Mouse (Mus musculus): ENCODE data around the gene Thada. TPM values are rescaled to one million over a fixed set of nuclear protein-coding genes. Genes with fewer than 3 reads are reported as not detected.
A peak's percentile ranks its signal among the peaks of the same experiment; 100 is the strongest.
"Not testable (repeated sequence)": the region's sequence is repeated elsewhere in the genome, so short reads cannot be mapped to it uniquely, and the experiment has no call there.

Thada gene
- polyA plus RNA-seq, 1 experiment from 2014 or later = 7.9 TPM

GRCm38 (mm10) chr17:84320576-84320975 lies 145.4 kb downstream of the Thada start:
- Histone ChIP-seq H3K4me1 (peaks cover 6% of the 10 kb centered on the region; the same call in 1 of the 2 replicates), H3K36me3 (no peaks in the 10 kb centered on the region), H3K27me3 (no peaks in the 10 kb centered on the region), H3K27ac (replicated peaks) (no peak overlapping the region), H3K9ac (no peak overlapping the region), H3K9me3 (replicated peaks) (no peaks in the 10 kb centered on the region), H3K4me3 (replicated peaks) (no peak overlapping the region), H3K4me2 (replicated peaks) (no peak overlapping the region)
- 81% methylated on average over 1 of the region's 1 CpGs for WGBS
- no peak for ATAC-seq (ENCODE audit: insufficient number of reproducible peaks, low FRiP score, low TSS enrichment, low read depth)

GRCm38 (mm10) chr17:84314341-84314740 lies 151.7 kb downstream of the Thada start:
- Histone ChIP-seq H3K36me3 (peaks cover 6% of the 10 kb centered on the region), H3K4me2 (replicated peaks) (no peak overlapping the region), H3K9ac (no peak overlapping the region), H3K4me1 (no peaks in the 10 kb centered on the region), H3K27ac (replicated peaks) (no peak overlapping the region), H3K27me3 (no peaks in the 10 kb centered on the region), H3K4me3 (replicated peaks) (no peak overlapping the region), H3K9me3 (replicated peaks) (no peaks in the 10 kb centered on the region)
- ATAC-seq (ENCODE audit: insufficient number of reproducible peaks, low FRiP score, low TSS enrichment, low read depth) = no peak
- WGBS = 60% methylated on average over 7 of the region's 7 CpGs

GRCm38 (mm10) chr17:84313494-84313893 lies 152.5 kb downstream of the Thada start:
- Histone ChIP-seq H3K36me3 (peaks cover 14% of the 10 kb centered on the region), H3K9ac (no peak overlapping the region), H3K4me1 (no peaks in the 10 kb centered on the region), H3K27me3 (no peaks in the 10 kb centered on the region), H3K4me3 (replicated peaks) (no peak overlapping the region), H3K4me2 (replicated peaks) (no peak overlapping the region), H3K9me3 (replicated peaks) (no peaks in the 10 kb centered on the region), H3K27ac (replicated peaks) (no peak overlapping the region)
- ATAC-seq (ENCODE audit: insufficient number of reproducible peaks, low FRiP score, low TSS enrichment, low read depth) = no peak
- WGBS = 67% methylated on average over 6 of the region's 6 CpGs

- H3K4me2 ChIP-seq (replicated peaks) = no peak overlapping the region
- H3K36me3 ChIP-seq = peaks cover 20% of the 10 kb centered on the region
- H3K27ac ChIP-seq (replicated peaks) = no peak overlapping the region
- no peaks in the 10 kb centered on the region for H3K4me1 ChIP-seq
- no peaks in the 10 kb centered on the region for H3K27me3 ChIP-seq
- no peak overlapping the region for H3K4me3 ChIP-seq (replicated peaks)
- H3K9me3 ChIP-seq (replicated peaks) = no peaks in the 10 kb centered on the region
- WGBS = 64% methylated on average over 1 of the region's 1 CpGs
- H3K9ac ChIP-seq = no peak overlapping the region
- no peak for ATAC-seq (ENCODE audit: insufficient number of reproducible peaks, low FRiP score, low TSS enrichment, low read depth)
Observed at GRCm38 (mm10) chr17:84306151-84306550, 159.9 kb downstream of the Thada start.

- ATAC-seq (ENCODE audit: insufficient number of reproducible peaks, low FRiP score, low TSS enrichment, low read depth) = no peak
- H3K9ac ChIP-seq = no peak overlapping the region
- no peak overlapping the region for H3K27ac ChIP-seq (replicated peaks)
- WGBS = 95% methylated on average over 5 of the region's 5 CpGs
- H3K4me1 ChIP-seq = no peaks in the 10 kb centered on the region
- H3K9me3 ChIP-seq (replicated peaks) = no peaks in the 10 kb centered on the region
- H3K4me2 ChIP-seq (replicated peaks) = no peak overlapping the region
- H3K4me3 ChIP-seq (replicated peaks) = no peak overlapping the region
- H3K36me3 ChIP-seq = peaks cover 20% of the 10 kb centered on the region
- H3K27me3 ChIP-seq = no peaks in the 10 kb centered on the region
Observed at GRCm38 (mm10) chr17:84305074-84305473, 160.9 kb downstream of the Thada start.

GRCm38 (mm10) chr17:84304141-84304540 lies 161.9 kb downstream of the Thada start:
- Histone ChIP-seq H3K27ac (replicated peaks) (no peak overlapping the region), H3K4me2 (replicated peaks) (no peak overlapping the region), H3K36me3 (peaks cover 12% of the 10 kb centered on the region), H3K4me3 (replicated peaks) (no peak overlapping the region), H3K9ac (no peak overlapping the region), H3K9me3 (replicated peaks) (no peaks in the 10 kb centered on the region), H3K4me1 (0 out of 2 replicates have a peak, but pooled peaks cover 4% of the 10 kb centered on the region), H3K27me3 (no peaks in the 10 kb centered on the region)
- ATAC-seq (ENCODE audit: insufficient number of reproducible peaks, low FRiP score, low TSS enrichment, low read depth) = no peak
- WGBS = 69% methylated on average over 5 of the region's 5 CpGs

GRCm38 (mm10) chr17:84297976-84298375 lies 168.0 kb downstream of the Thada start:
- Histone ChIP-seq H3K4me3 (replicated peaks) (no peak overlapping the region), H3K9me3 (replicated peaks) (no peaks in the 10 kb centered on the region)
- WGBS = 94% methylated on average over 6 of the region's 6 CpGs

GRCm38 (mm10) chr17:84293221-84293620 lies 172.8 kb downstream of the Thada start:
- H3K4me1 ChIP-seq = no peaks in the 10 kb centered on the region
- 0 out of 2 replicates have a peak overlapping the region, but pooled peaks have one; percentile 17 for H3K27ac ChIP-seq (replicated peaks)
- WGBS = 74% methylated on average over 4 of the region's 4 CpGs

More at GRCm38 (mm10) chr17:84297976-84298375, 168.0 kb downstream of the Thada start:
- no peaks in the 10 kb centered on the region for H3K36me3 ChIP-seq
- no peaks in the 10 kb centered on the region for H3K27me3 ChIP-seq
- no peak overlapping the region for H3K27ac ChIP-seq (replicated peaks)
- H3K4me1 ChIP-seq = 0 out of 2 replicates have a peak, but pooled peaks cover 4% of the 10 kb centered on the region
- no peak overlapping the region for H3K4me2 ChIP-seq (replicated peaks)
- ATAC-seq (ENCODE audit: insufficient number of reproducible peaks, low FRiP score, low TSS enrichment, low read depth) = no peak
- H3K9ac ChIP-seq = no peak overlapping the region

GRCm38 (mm10) chr17:84291228-84291627 lies 174.8 kb downstream of the Thada start:
- 90% methylated on average over 6 of the region's 6 CpGs for WGBS

More at GRCm38 (mm10) chr17:84293221-84293620, 172.8 kb downstream of the Thada start:
- no peaks in the 10 kb centered on the region for H3K27me3 ChIP-seq
- H3K4me3 ChIP-seq (replicated peaks) = no peak overlapping the region
- no peak for ATAC-seq (ENCODE audit: insufficient number of reproducible peaks, low FRiP score, low TSS enrichment, low read depth)
- no peak overlapping the region for H3K9ac ChIP-seq
- no peaks in the 10 kb centered on the region for H3K9me3 ChIP-seq (replicated peaks)
- H3K4me2 ChIP-seq (replicated peaks) = no peak overlapping the region
- no peaks in the 10 kb centered on the region for H3K36me3 ChIP-seq

GRCm38 (mm10) chr17:84287675-84288420 lies 178.2 kb downstream of the Thada start:
- no peak overlapping the region for H3K4me2 ChIP-seq (replicated peaks)
- no peak overlapping the region for H3K9ac ChIP-seq
- no peaks in the 10 kb centered on the region for H3K36me3 ChIP-seq
- no peaks in the 10 kb centered on the region for H3K9me3 ChIP-seq (replicated peaks)
- no peak overlapping the region for H3K27ac ChIP-seq (replicated peaks)
- no peak for ATAC-seq (ENCODE audit: insufficient number of reproducible peaks, low FRiP score, low TSS enrichment, low read depth)
- no peaks in the 10 kb centered on the region for H3K4me1 ChIP-seq
- H3K27me3 ChIP-seq = no peaks in the 10 kb centered on the region
- 87% methylated on average over 8 of the region's 8 CpGs for WGBS
- H3K4me3 ChIP-seq (replicated peaks) = no peak overlapping the region

More at GRCm38 (mm10) chr17:84291228-84291627, 174.8 kb downstream of the Thada start:
- not testable (repeated sequence) for H3K4me1 ChIP-seq; H3K27ac ChIP-seq (replicated peaks); H3K4me3 ChIP-seq (replicated peaks); H3K9me3 ChIP-seq (replicated peaks); H3K36me3 ChIP-seq; H3K9ac ChIP-seq; H3K4me2 ChIP-seq (replicated peaks); H3K27me3 ChIP-seq; ATAC-seq (ENCODE audit: insufficient number of reproducible peaks, low FRiP score, low TSS enrichment, low read depth)

GRCm38 (mm10) chr17:84286536-84286935 lies 179.5 kb downstream of the Thada start:
- H3K4me1 ChIP-seq = peaks cover 4% of the 10 kb centered on the region; the same call in 1 of the 2 replicates
- no peak overlapping the region for H3K9ac ChIP-seq
- no peak for ATAC-seq (ENCODE audit: insufficient number of reproducible peaks, low FRiP score, low TSS enrichment, low read depth)
- H3K36me3 ChIP-seq = no peaks in the 10 kb centered on the region
- H3K4me3 ChIP-seq (replicated peaks) = no peak overlapping the region
- 97% methylated on average over 5 of the region's 5 CpGs for WGBS
- no peak overlapping the region for H3K4me2 ChIP-seq (replicated peaks)
- H3K27ac ChIP-seq (replicated peaks) = no peak overlapping the region
- H3K27me3 ChIP-seq = no peaks in the 10 kb centered on the region
- H3K9me3 ChIP-seq (replicated peaks) = no peaks in the 10 kb centered on the region
